Mouse (Mus musculus) cerebellum, adult 2 months (tissue): ENCODE data around the gene Srsf7. TPM values are rescaled to one million over a fixed set of nuclear protein-coding genes. Genes with fewer than 3 reads are reported as not detected.
"Not testable (repeated sequence)": the region's sequence is repeated elsewhere in the genome, so short reads cannot be mapped to it uniquely, and the experiment has no call there.

Source experiments
- DNase-seq, 2 experiments: peaks; one replicate each; pipeline ENCODE4 v3.0.0; 2021
- H3K27ac ChIP-seq: fragments of 200-500 bp; 2 replicates; pipeline ENCODE4 v1.5.1; 2012; ENCODE audit warnings: low read length, control low read depth, inconsistent platforms; ENCODE audit not compliant: insufficient read depth
- H3K27me3 ChIP-seq: fragments of 200-500 bp; 2 replicates; pipeline ENCODE4 v1.6.1; 2012; ENCODE audit warnings: inconsistent platforms, mild to moderate bottlenecking, low read length, moderate library complexity; ENCODE audit not compliant: control insufficient read depth, insufficient read depth
- H3K4me1 ChIP-seq: fragments of 200-500 bp; 2 replicates; pipeline ENCODE4 v1.6.1; 2011; ENCODE audit warnings: low read length; ENCODE audit not compliant: control insufficient read depth, insufficient read depth
- H3K4me3 ChIP-seq: fragments of 200-500 bp; replicated peaks from 2 replicates; pipeline ENCODE3; 2011; ENCODE audit warnings: mild to moderate bottlenecking, low read depth, low read length, control low read depth; ENCODE audit not compliant: insufficient read depth
- CTCF ChIP-seq: fragments of 200-500 bp; IDR thresholded peaks from 2 replicates; pipeline ENCODE4 v1.5.1; 2011; ENCODE audit warnings: low read depth, mild to moderate bottlenecking, control low read depth, low read length, moderate library complexity, borderline replicate concordance; ENCODE audit not compliant: insufficient read depth
- POLR2A ChIP-seq: fragments of 200-500 bp; IDR thresholded peaks from 2 replicates; pipeline ENCODE4 v1.6.1; 2011; ENCODE audit warnings: low read length, control low read depth, borderline replicate concordance; ENCODE audit not compliant: insufficient read depth
- WGBS: fragments of 180-500 bp; shearing (Covaris S2); methylation state at CpG from one replicate; pipeline ENCODE4 v1.1.7; 2018; 5-methylcytosine and 5-hydroxymethylcytosine counted together
- polyA plus RNA-seq: library from polyadenylated mRNA; depleted of rRNA; stranded (reverse); fragments of >200 nt; gene quantifications from 2 replicates; pipeline ENCODE4 v1.2.3, GENCODE M21; 2012

Gene Srsf7
- polyA plus RNA-seq, 1 experiment = 124 TPM

DNA sequence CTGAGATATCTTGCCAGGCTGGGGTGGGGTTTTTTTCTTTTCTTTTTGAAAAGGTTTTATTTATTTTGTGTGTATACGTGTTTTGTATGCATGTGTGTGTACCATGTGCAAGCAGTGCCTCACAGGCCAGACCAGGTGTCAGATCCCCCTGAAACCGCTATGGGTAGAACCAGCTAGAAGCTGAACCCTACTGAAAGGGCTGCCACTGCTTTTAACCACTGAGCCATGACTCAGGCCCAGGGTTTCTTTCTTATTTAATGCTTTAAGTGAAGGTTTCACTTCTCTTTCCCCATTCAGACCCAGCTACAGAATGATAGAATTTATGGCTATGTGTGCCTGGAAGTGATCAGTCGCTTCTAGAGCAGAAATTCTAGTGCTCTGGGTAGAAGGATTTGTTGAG, 29.7 kb upstream of the Srsf7 start:
- Histone ChIP-seq H3K27ac (no peak overlapping the region), H3K27me3 (no peaks in the 10 kb centered on the region), H3K4me1 (no peaks in the 10 kb centered on the region), H3K4me3 (no peak overlapping the region)
- TF ChIP-seq CTCF (no peak), POLR2A (no peak)
- DNase-seq = no peak
- 97% methylated on average over 3 of the region's 3 CpGs for whole genome bisulfite sequencing

DNA sequence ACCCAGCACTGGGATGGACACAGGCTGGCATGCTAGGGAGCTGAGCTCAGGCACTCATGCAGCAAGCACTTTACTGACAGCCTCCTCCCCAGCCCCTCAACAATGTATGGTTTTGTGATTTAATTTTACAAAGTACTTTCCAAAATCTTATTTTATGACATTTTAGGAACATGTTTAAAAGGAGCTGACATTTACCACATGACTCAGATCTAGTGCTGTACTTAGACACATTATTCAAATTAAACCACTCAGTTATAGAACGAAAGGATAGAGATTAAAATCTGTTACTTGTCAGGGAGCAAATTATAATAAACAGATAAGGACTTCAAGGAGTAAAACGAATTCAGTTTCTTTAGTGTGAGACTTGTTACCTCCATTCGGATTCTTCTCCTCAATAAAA, 28.4 kb upstream of the Srsf7 start:
- no peak overlapping the region for H3K4me3 ChIP-seq
- H3K4me1 ChIP-seq = no peaks in the 10 kb centered on the region
- H3K27me3 ChIP-seq = no peaks in the 10 kb centered on the region
- WGBS = 92% methylated on average over 3 of the region's 3 CpGs
- no peak for DNase-seq
- no peak overlapping the region for H3K27ac ChIP-seq
- TF ChIP-seq POLR2A (no peak), CTCF (no peak)

DNA sequence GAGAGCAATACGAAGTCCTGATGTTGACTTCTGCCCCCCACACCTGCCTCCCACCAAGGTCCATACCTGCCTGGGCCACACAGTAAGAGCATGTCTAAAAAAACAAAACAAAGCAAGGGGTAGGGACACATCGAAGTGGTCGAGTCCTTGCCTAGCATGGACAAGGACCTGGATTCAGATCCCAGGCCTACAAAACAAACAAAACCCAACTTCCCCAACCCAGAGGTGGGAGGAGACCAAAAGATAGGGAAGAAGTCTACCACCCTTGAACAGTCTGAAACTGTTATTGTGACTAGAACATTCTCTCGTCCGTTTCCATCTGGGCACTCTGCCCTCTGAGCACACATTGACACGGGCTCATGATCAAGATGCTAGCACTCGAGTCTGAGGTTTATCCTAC, 27.3 kb upstream of the Srsf7 start:
- 77% methylated on average over 7 of the region's 7 CpGs for WGBS
- no peak for TF ChIP-seq CTCF
- no peak for TF ChIP-seq POLR2A

DNA sequence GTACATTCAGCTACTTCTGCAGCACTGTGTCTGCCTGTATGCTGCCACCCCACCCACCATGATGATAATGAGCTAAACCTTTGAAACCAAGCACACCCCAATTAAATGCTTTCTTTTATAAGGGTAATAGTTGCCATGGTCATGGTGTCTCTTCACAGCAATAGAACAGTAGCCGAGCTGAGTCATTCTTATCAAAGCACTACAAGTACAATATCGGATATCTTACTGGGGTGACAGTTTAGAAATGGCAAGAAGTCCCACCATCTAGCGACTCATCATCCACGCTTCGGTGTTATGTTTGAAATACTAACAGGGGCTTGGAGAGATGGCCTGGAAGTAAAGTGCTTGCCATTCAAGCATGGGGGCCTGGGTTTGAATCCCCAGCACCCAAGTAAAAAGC, 26.7 kb upstream of the Srsf7 start:
- H3K27me3 ChIP-seq = no peaks in the 10 kb centered on the region
- WGBS = 93% methylated on average over 5 of the region's 5 CpGs
- no peak overlapping the region for H3K4me3 ChIP-seq
- no peak for DNase-seq
- no peak for TF ChIP-seq POLR2A
- TF ChIP-seq CTCF = no peak
- no peaks in the 10 kb centered on the region; the same call in 1 of the 2 replicates for H3K4me1 ChIP-seq
- no peak overlapping the region for H3K27ac ChIP-seq

More for the DNA sequence above, 27.3 kb upstream of the Srsf7 start:
- H3K4me3 ChIP-seq = no peak overlapping the region
- H3K27ac ChIP-seq = no peak overlapping the region
- H3K4me1 ChIP-seq = no peaks in the 10 kb centered on the region; the same call in 1 of the 2 replicates
- no peak for DNase-seq
- H3K27me3 ChIP-seq = no peaks in the 10 kb centered on the region

DNA sequence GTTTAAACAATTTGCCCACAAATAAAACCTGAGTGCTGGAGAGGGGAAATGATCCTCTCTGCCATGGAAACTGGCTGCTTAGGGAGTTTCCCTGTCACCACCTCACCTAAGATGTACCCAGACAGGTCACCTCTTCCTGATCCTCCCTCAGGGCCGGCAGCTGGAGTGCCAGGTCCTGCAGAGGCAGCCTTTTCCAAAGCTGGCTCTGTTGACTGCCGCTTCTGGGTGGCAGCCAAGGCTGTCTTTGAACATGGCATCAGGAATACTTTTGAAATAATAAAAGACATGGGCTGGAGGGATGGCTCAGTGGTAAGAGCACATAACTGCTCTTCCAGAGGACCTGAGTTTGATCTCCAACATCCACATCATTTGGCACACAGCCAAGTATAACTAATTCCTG, 22.3 kb upstream of the Srsf7 start:
- Histone ChIP-seq H3K27me3 (no peaks in the 10 kb centered on the region), H3K4me1 (no peaks in the 10 kb centered on the region; the same call in 1 of the 2 replicates), H3K27ac (no peak overlapping the region), H3K4me3 (no peak overlapping the region)
- peak; percentile 25 to 29 for DNase-seq
- WGBS = 6% methylated on average over 2 of the region's 2 CpGs
- TF ChIP-seq CTCF (no peak), POLR2A (no peak)

DNA sequence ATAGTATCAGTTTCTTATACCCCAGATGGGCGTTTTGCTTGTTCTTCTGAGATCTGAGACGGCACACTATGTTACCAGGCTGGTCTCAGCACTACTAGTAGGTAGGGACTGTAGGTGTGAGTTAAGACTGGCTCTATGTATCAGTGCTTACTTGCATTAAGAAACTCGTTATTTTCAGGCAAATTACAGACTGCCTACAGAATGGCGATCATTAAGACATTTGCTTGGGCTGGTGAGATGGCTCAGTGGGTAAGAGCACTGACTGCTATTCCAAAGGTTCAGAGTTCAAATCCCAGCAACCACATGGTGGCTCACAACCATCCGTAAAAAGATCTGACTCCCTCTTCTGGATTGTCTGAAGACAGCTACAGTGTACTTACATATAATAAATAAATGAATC, 18.0 kb upstream of the Srsf7 start:
- 46% methylated on average over 5 of the region's 5 CpGs for WGBS
- not testable (repeated sequence) for H3K27ac ChIP-seq, DNase-seq, H3K27me3 ChIP-seq, H3K4me1 ChIP-seq
- H3K4me3 ChIP-seq = peak overlapping the region; percentile 86

DNA sequence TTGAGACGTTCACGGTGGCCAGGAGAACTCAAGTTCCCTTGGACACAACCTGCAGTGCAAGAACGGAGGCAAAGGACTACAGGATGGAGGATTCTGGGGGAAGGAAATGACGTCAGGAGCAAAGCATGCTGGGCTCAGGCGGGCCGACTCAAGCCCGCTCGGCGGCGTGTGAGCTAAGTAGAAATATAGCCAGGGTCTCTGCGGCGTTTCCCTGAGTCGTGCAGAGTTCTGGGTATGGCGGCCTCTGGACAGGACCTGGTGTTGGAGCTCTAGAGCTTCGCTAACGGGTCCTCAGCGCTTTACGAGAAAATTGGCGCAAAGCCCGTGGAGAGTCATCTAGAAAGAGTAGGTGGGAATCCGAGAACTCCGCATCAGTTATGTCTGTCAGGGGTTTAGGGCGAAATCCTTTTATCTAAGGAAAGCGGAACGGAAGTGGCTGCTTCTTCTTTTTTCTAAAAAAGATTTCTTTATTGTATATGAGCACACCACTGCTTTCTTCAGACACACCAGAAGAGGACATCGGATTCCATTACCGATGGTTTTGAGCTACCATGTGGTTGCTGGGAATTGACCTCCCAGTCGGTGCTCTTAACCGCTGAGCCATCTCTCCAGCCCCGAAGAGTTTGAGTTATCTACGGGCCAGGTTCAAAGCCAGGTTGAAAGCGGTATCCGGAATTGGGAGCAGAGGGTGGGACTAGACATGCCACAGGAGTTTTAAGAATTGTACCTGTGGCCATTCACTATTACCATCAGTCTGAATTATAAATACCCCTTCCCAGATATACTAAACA, 17.4 kb upstream of the Srsf7 start, which contains the start of gene Gemin6:
Gene Gemin6 (plus strand): TSS at position 116 of the 791 bp plus-strand sequence.
- TF ChIP-seq CTCF = no peak
- TF ChIP-seq POLR2A = peak; percentile 85; the same call in 1 of the 2 replicates
- WGBS = under 1% methylated on average over 33 of the region's 33 CpGs
- no peaks in the 10 kb centered on the region; the same call in 1 of the 2 replicates for H3K4me1 ChIP-seq
- H3K27me3 ChIP-seq = no peaks in the 10 kb centered on the region
- H3K27ac ChIP-seq = 0 out of 2 replicates have a peak within 1 kb of the TSS, but pooled peaks have one; percentile 30
- peak; percentile 87 to 90 for DNase-seq
- peak within 1 kb of the TSS; percentile 86 for H3K4me3 ChIP-seq

DNA sequence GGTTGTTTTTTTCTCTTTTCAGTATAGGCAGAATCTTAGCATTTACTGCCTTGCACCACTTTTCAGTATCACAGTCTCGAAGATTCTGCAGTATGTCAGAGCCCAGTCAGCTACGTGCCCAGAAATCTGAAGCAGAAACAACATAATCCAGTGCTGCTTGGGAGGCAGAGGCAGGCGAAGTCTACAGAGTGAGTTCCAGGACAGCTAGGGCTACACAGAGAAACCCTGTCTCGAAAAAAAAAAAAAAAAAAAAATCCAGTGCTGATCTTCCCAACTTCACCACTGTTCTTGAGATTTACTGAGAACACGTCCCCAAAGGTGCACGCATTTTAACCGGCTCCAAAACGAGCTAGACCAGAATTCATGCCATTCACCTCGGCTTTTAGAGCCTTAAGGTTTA, 16.7 kb upstream of the Srsf7 start:
- DNase-seq = no peak
- Histone ChIP-seq H3K4me1 (no peaks in the 10 kb centered on the region), H3K27ac (no peak overlapping the region), H3K27me3 (no peaks in the 10 kb centered on the region), H3K4me3 (peak overlapping the region; percentile 86)
- 2% methylated on average over 9 of the region's 9 CpGs for WGBS
- TF ChIP-seq CTCF (no peak), POLR2A (no peak)
